Mouse (Mus musculus) lung, adult 2 months (tissue): ENCODE measurements around the gene Wnt9a. TPM values are rescaled to one million over a fixed set of nuclear protein-coding genes. Genes with fewer than 3 reads are reported as not detected.
"Not testable (repeated sequence)": the region's sequence is repeated elsewhere in the genome, so short reads cannot be mapped to it uniquely, and the experiment has no call there.

ENCODE experiments used
- DNase-seq: peaks from one replicate; pipeline ENCODE4 v3.0.0; 2022
- H3K4me1 ChIP-seq: fragments of 200-500 bp; 2 replicates; pipeline ENCODE4 v1.6.1; 2011; ENCODE audit warnings: low read length; ENCODE audit not compliant: control insufficient read depth, insufficient read depth
- H3K4me3 ChIP-seq: fragments of 200-500 bp; replicated peaks from 2 replicates; pipeline ENCODE3; 2011; ENCODE audit warnings: low read depth, mild to moderate bottlenecking, control low read depth, low read length; ENCODE audit errors: extremely low read depth
- CTCF ChIP-seq: fragments of 200-500 bp; IDR thresholded peaks from 2 replicates; pipeline ENCODE4 v1.5.1; 2011; ENCODE audit warnings: mild to moderate bottlenecking, low read length, control low read depth; ENCODE audit not compliant: insufficient read depth
- POLR2A ChIP-seq: fragments of 200-500 bp; IDR thresholded peaks from 2 replicates; pipeline ENCODE4 v1.6.1; 2011; ENCODE audit warnings: low read depth, mild to moderate bottlenecking, control low read depth, low read length, borderline replicate concordance; ENCODE audit errors: extremely low read depth
- WGBS: fragments of 180-500 bp; shearing (Covaris S2); methylation state at CpG from one replicate; pipeline ENCODE4 v1.1.7; 2018; 5-methylcytosine and 5-hydroxymethylcytosine counted together
- polyA plus RNA-seq: library from polyadenylated mRNA; depleted of rRNA; stranded (reverse); fragments of >200 nt; gene quantifications from 2 replicates; pipeline ENCODE4 v1.2.3, GENCODE M21; 2012

Wnt9a gene
- polyA plus RNA-seq, 1 experiment, result 6.9 TPM

- TF ChIP-seq POLR2A (no peak), CTCF (no peak)
- no peak overlapping the region for H3K4me3 ChIP-seq
- H3K4me1 ChIP-seq, result no peaks in the 10 kb centered on the region
- DNase-seq, result no peak
- WGBS, result 91% methylated on average over 2 of the region's 2 CpGs
Observed at GRCm38 (mm10) chr11:59350326-59350725, 43.6 kb downstream of the Wnt9a start.

- Histone ChIP-seq H3K4me1 (no peaks in the 10 kb centered on the region), H3K4me3 (no peak overlapping the region)
- no peak for TF ChIP-seq POLR2A
- no peak for TF ChIP-seq CTCF
- no peak for DNase-seq
- WGBS, result 89% methylated on average over 4 of the region's 4 CpGs
Observed at GRCm38 (mm10) chr11:59354793-59355192, 48.1 kb downstream of the Wnt9a start.

- 63% methylated on average over 11 of the region's 11 CpGs for WGBS
- no peaks in the 10 kb centered on the region for H3K4me1 ChIP-seq
- no peak for TF ChIP-seq CTCF
- no peak for TF ChIP-seq POLR2A
- H3K4me3 ChIP-seq, result no peak overlapping the region
- DNase-seq, result no peak
Observed at GRCm38 (mm10) chr11:59356874-59357289, 50.2 kb downstream of the Wnt9a start.

GRCm38 (mm10) chr11:59361291-59361690 is 54.6 kb downstream of the Wnt9a start:
- no peaks in the 10 kb centered on the region for H3K4me1 ChIP-seq
- no peak overlapping the region for H3K4me3 ChIP-seq
- TF ChIP-seq CTCF, result no peak
- TF ChIP-seq POLR2A, result no peak
- WGBS, result 72% methylated on average over 9 of the region's 9 CpGs
- no peak for DNase-seq

- H3K4me1 ChIP-seq, result no peaks in the 10 kb centered on the region
- no peak overlapping the region for H3K4me3 ChIP-seq
- DNase-seq, result no peak
- 87% methylated on average over 9 of the region's 9 CpGs for WGBS
- TF ChIP-seq CTCF (no peak), POLR2A (no peak)
Observed at GRCm38 (mm10) chr11:59364007-59364406, 57.3 kb downstream of the Wnt9a start.

- DNase-seq, result no peak
- Histone ChIP-seq H3K4me1 (no peaks in the 10 kb centered on the region), H3K4me3 (no peak overlapping the region)
- WGBS, result 55% methylated on average over 3 of the region's 3 CpGs
- TF ChIP-seq CTCF (no peak), POLR2A (no peak)
Observed at GRCm38 (mm10) chr11:59364417-59364816, 57.7 kb downstream of the Wnt9a start.

- Histone ChIP-seq H3K4me1 (no peaks in the 10 kb centered on the region), H3K4me3 (no peak overlapping the region)
- WGBS, result 60% methylated on average over 3 of the region's 3 CpGs
- DNase-seq, result no peak
- TF ChIP-seq POLR2A (no peak), CTCF (no peak)
Observed at GRCm38 (mm10) chr11:59366031-59366430, 59.3 kb downstream of the Wnt9a start.

- no peak overlapping the region for H3K4me3 ChIP-seq
- WGBS, result 41% methylated on average over 3 of the region's 3 CpGs
Observed at GRCm38 (mm10) chr11:59366633-59367032, 59.9 kb downstream of the Wnt9a start.

GRCm38 (mm10) chr11:59367955-59368354 is 61.2 kb downstream of the Wnt9a start:
- not testable (repeated sequence) for DNase-seq, H3K4me3 ChIP-seq, H3K4me1 ChIP-seq
- WGBS, result 78% methylated on average over 4 of the region's 4 CpGs

More at GRCm38 (mm10) chr11:59366633-59367032, 59.9 kb downstream of the Wnt9a start:
- peak; percentile 19 for DNase-seq
- TF ChIP-seq CTCF, result 0 out of 2 replicates have a peak, but pooled peaks have one; percentile 19
- no peak for TF ChIP-seq POLR2A
- no peaks in the 10 kb centered on the region for H3K4me1 ChIP-seq

- no peak for DNase-seq
- 64% methylated on average over 11 of the region's 11 CpGs for WGBS
- Histone ChIP-seq H3K4me3 (no peak overlapping the region), H3K4me1 (no peaks in the 10 kb centered on the region)
- TF ChIP-seq POLR2A (no peak), CTCF (no peak)
Observed at GRCm38 (mm10) chr11:59369848-59370247, 63.1 kb downstream of the Wnt9a start.
